Mouse (Mus musculus) left cerebral cortex, adult 18-20 months (tissue): ENCODE results near the gene Msrb3. TPM values are rescaled to one million over a fixed set of nuclear protein-coding genes. Genes with fewer than 3 reads are reported as not detected.

ENCODE experiments used
- DNase-seq, 2 experiments: peaks; one replicate each; pipeline ENCODE4 v3.0.0; 2021 to 2022; ENCODE audit warnings: low spot score in 2 of 2, mixed read lengths in 1 of 2
- total RNA-seq, 2 experiments: library from RNA; stranded (reverse); gene quantifications; 2 replicates each; pipeline ENCODE4 v1.2.3; 2021

The Msrb3 gene
- total RNA-seq, 2 experiments from 2014 or later = 7.3 TPM

GRCm38 (mm10) chr10:120869241-120869775 lies 29.6 kb downstream of the Msrb3 start:
- no peak for DNase-seq

- peak; percentile 80 to 84 for DNase-seq
Measured at GRCm38 (mm10) chr10:120864446-120864845, 34.5 kb downstream of the Msrb3 start.

- DNase-seq = no peak
Measured at GRCm38 (mm10) chr10:120861674-120862073, 37.2 kb downstream of the Msrb3 start.

- peak in 1 of 2 experiments; percentile 36 for DNase-seq
Measured at GRCm38 (mm10) chr10:120861194-120861593, 37.7 kb downstream of the Msrb3 start.

- DNase-seq = no peak
Measured at GRCm38 (mm10) chr10:120857531-120858001, 41.3 kb downstream of the Msrb3 start.

GRCm38 (mm10) chr10:120854329-120854728 lies 44.6 kb downstream of the Msrb3 start:
- DNase-seq = no peak

- DNase-seq = no peak
Measured at GRCm38 (mm10) chr10:120853816-120854215, 45.1 kb downstream of the Msrb3 start.

- DNase-seq = peak; percentile 20 to 24
Measured at GRCm38 (mm10) chr10:120851196-120851781, 47.6 kb downstream of the Msrb3 start.

- DNase-seq = no peak
Measured at GRCm38 (mm10) chr10:120850391-120851195, 48.3 kb downstream of the Msrb3 start.

GRCm38 (mm10) chr10:120848677-120849076 lies 50.2 kb downstream of the Msrb3 start:
- DNase-seq = no peak

GRCm38 (mm10) chr10:120847785-120848184 lies 51.1 kb downstream of the Msrb3 start:
- no peak for DNase-seq

- no peak for DNase-seq
Measured at GRCm38 (mm10) chr10:120839966-120840365, 58.9 kb downstream of the Msrb3 start.

- DNase-seq = no peak
Measured at GRCm38 (mm10) chr10:120834531-120834930, 64.4 kb downstream of the Msrb3 start.

- DNase-seq = no peak
Measured at GRCm38 (mm10) chr10:120833836-120834235, 65.1 kb downstream of the Msrb3 start.

GRCm38 (mm10) chr10:120827761-120828160 lies 71.1 kb downstream of the Msrb3 start:
- no peak for DNase-seq

GRCm38 (mm10) chr10:120826795-120827669 lies 71.9 kb downstream of the Msrb3 start:
- no peak for DNase-seq

- no peak for DNase-seq
Measured at GRCm38 (mm10) chr10:120826381-120826780, 72.5 kb downstream of the Msrb3 start.

- DNase-seq = no peak
Measured at GRCm38 (mm10) chr10:120825594-120825993, 73.3 kb downstream of the Msrb3 start.

GRCm38 (mm10) chr10:120821491-120822358 lies 77.2 kb downstream of the Msrb3 start:
- DNase-seq = no peak

- DNase-seq = no peak
Measured at GRCm38 (mm10) chr10:120820781-120821300, 78.1 kb downstream of the Msrb3 start.
